7 mouse cellular contexts compared by ENCODE assay signal in the genomic region with DNA sequence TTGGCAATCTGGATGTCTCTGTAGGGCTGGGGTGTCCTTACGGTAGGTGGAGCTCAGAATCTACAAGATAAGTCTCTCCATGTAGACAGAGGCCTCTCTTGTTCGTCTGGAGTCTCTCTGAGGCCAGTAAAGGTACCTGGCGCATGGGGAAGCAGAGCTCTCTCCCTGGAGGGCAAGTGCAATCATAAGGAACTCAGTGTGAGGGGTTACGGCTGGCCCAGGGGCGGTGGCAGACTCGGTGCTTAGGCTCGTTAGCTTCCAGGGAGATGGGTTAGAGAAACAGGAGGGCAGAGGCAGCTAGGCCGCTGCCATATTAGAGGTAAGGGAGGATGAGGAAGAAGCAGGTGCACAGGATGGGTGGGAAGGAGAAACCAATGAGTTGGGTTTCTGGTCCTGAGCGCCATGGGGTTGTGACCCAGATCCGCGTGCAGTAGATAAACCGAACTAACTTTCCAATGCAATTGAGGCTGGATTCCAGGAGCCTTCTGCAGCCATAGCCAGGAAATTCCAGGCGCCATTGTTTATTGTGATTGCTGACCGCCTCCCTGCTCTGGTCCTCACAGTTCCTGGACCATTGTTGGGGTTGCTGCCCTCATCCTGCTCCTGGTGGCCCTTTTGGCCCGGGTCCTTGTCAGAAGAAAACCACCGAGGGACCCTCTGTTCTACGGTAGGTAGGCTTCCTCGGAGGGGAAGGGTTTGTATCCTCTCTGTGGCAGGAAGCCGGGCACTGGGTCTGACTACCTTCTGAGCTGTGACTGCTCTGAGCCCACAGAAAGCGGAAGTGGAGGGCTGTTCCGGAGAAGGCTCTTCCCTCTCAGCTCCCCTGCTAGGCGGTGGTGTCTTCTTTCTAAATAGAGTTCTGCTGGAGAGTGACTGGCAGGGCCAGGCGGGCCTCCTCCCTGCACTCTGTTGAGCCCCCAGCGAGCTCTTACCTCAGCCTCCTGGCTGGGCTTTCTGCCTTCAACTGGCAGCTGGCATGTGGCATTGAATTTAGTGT. TPM values are rescaled to one million over a fixed set of nuclear protein-coding genes. Genes with fewer than 3 reads are reported as not detected.
DNase-seq lines count a peak whose midpoint lies in the region; ATAC-seq and TF ChIP-seq lines count a peak whose summit lies in the region.

No protein-coding gene starts in this region.

- H3K27me3 ChIP-seq in heart, embryonic 12.5 days (replicated peaks): no peaks in the 10 kb centered on the region
- H3K27me3 ChIP-seq in liver, embryonic 14.5 days (ENCODE audit: control insufficient read depth, insufficient read depth, low read length): peaks cover 38% of the 10 kb centered on the region
- H3K27me3 ChIP-seq in spleen, adult 2 months (ENCODE audit: control insufficient read depth, insufficient read depth, low read length): no peaks in the 10 kb centered on the region

- peak overlapping the region; percentile 29 for H3K27ac ChIP-seq in heart, embryonic 12.5 days (ENCODE audit: poor library complexity, severe bottlenecking)
- no peak overlapping the region for H3K27ac ChIP-seq in liver, embryonic 14.5 days
- H3K27ac ChIP-seq in spleen, adult 2 months (ENCODE audit: insufficient read depth, low read length): peak overlapping the region; percentile 93

- WGBS in heart, embryonic 12.5 days: 59% methylated on average over 24 of the region's 24 CpGs
- WGBS in liver, embryonic 14.5 days (ENCODE audit: insufficient replicate concordance): 22% methylated on average over 24 of the region's 24 CpGs
- 20% methylated on average over 24 of the region's 24 CpGs for WGBS in spleen, adult 2 months

- TF ChIP-seq CTCF in liver, embryonic 14.5 days (IDR thresholded peaks at IDR 0.05; ENCODE audit: low read depth): no peak
- no peak for TF ChIP-seq CTCF in spleen, adult 2 months (IDR thresholded peaks at IDR 0.05; ENCODE audit: extremely low read depth, insufficient read depth, insufficient read length, insufficient replicate concordance)

- no peaks in the 10 kb centered on the region for H3K9me3 ChIP-seq in heart, embryonic 12.5 days (replicated peaks)
- H3K9me3 ChIP-seq in liver, embryonic 14.5 days (ENCODE audit: control insufficient read depth, low read length): no peaks in the 10 kb centered on the region

- 0 out of 2 replicates have a peak overlapping the region, but pooled peaks have one; percentile 5 for H3K4me2 ChIP-seq in heart, embryonic 12.5 days
- peak overlapping the region; percentile 33 for H3K4me2 ChIP-seq in liver, embryonic 14.5 days (ENCODE audit: low read depth)

- no peak for TF ChIP-seq EP300 in liver, embryonic 14.5 days (IDR thresholded peaks at IDR 0.05; ENCODE audit: low read depth)

- H3K36me3 ChIP-seq in heart, embryonic 12.5 days: peaks cover 22% of the 10 kb centered on the region
- no peaks in the 10 kb centered on the region for H3K36me3 ChIP-seq in liver, embryonic 14.5 days (replicated peaks; ENCODE audit: control insufficient read depth, insufficient read depth, low read depth)
- peaks cover 3% of the 10 kb centered on the region; the same call in 1 of the 2 replicates for H3K36me3 ChIP-seq in spleen, adult 2 months (ENCODE audit: control insufficient read depth, insufficient read depth, low read length)

- H3K9ac ChIP-seq in heart, embryonic 12.5 days: no peak overlapping the region
- no peak overlapping the region for H3K9ac ChIP-seq in liver, embryonic 14.5 days (replicated peaks)

- H3K4me3 ChIP-seq in heart, embryonic 12.5 days: no peak overlapping the region
- 0 out of 4 replicates have a peak overlapping the region, but pooled peaks of 1 of the 2 experiments have one; percentile 10 for H3K4me3 ChIP-seq in liver, embryonic 14.5 days (ENCODE audit: insufficient read depth in 1 of 2, low read depth in 2 of 2, low read length in 2 of 2)
- peak overlapping the region; percentile 44 for H3K4me3 ChIP-seq in spleen, adult 2 months (ENCODE audit: extremely low read depth, insufficient read depth, insufficient read length)

- ATAC-seq in heart, embryonic 12.5 days (ENCODE audit: insufficient number of reproducible peaks, low FRiP score): no peak
- ATAC-seq in liver, embryonic 14.5 days (ENCODE audit: insufficient read depth): no peak

- DNase-seq in CD4-positive helper T cell, adult 2 months (ENCODE audit: low read depth, low spot score): peak; percentile 72
- DNase-seq in T-cell, adult 2 months (ENCODE audit: low spot score): peak; percentile 84
- no peak for DNase-seq in liver, embryonic 14.5 days (ENCODE audit: low read depth in 3 of 3, low spot score in 3 of 3)
- peak; percentile 71 to 83 for DNase-seq in spleen, adult 2 months (ENCODE audit: low read depth in 1 of 2, low spot score in 2 of 2)
- no peak for DNase-seq in cerebellum, adult 9-11 months
- DNase-seq in adrenal gland, postnatal 36 days: no peak

- TF ChIP-seq POLR2A in spleen, adult 2 months (IDR thresholded peaks at IDR 0.05; ENCODE audit: low read depth, low read length): peak; percentile 32; the same call in 1 of the 2 replicates

- H3K4me1 ChIP-seq in heart, embryonic 12.5 days (replicated peaks): peaks cover 58% of the 10 kb centered on the region
- H3K4me1 ChIP-seq in liver, embryonic 14.5 days (replicated peaks; ENCODE audit: control insufficient read depth in 2 of 2, insufficient read depth in 2 of 2, low read length in 1 of 2): peaks cover 0 to 5% of the 10 kb centered on the region in 2 experiments; a peak in 2 of 4 replicates
- H3K4me1 ChIP-seq in spleen, adult 2 months (ENCODE audit: control insufficient read depth, insufficient read depth, insufficient read length): peaks cover 31% of the 10 kb centered on the region

RNA-seq across cellular contexts. Expression of a gene that starts 4.1 kb away (rescaled TPM):
- 25.0 and 26.8 TPM in 2 replicates for polyA plus RNA-seq in heart, embryonic 12.5 days (2016; fragmentation: Nextera tagmentation; extraction: Ambion mirVana)
- polyA plus RNA-seq in liver, embryonic 14.5 days (2012; rRNA removed): 8.9 and 9.4 TPM in 2 replicates
- polyA plus RNA-seq in liver, embryonic 14.5 days (2014; fragmentation: Nextera tagmentation; extraction: Ambion mirVana): 6.4 and 7.9 TPM in 2 replicates
- polyA plus RNA-seq in spleen, adult 2 months (2012; rRNA removed): 115 and 141 TPM in 2 replicates
- total RNA-seq in adrenal gland, postnatal 36 days (2021): 10 to 100 TPM; 10.5 to 18.3 TPM

RNA-seq across cellular contexts. Expression of a gene that starts 7.3 kb away (rescaled TPM):
- not detected in 2 replicates for polyA plus RNA-seq in heart, embryonic 12.5 days (2016; fragmentation: Nextera tagmentation; extraction: Ambion mirVana)
- not detected in 2 replicates for polyA plus RNA-seq in liver, embryonic 14.5 days (2012; rRNA removed)
- polyA plus RNA-seq in liver, embryonic 14.5 days (2014; fragmentation: Nextera tagmentation; extraction: Ambion mirVana): not detected in 2 replicates
- polyA plus RNA-seq in spleen, adult 2 months (2012; rRNA removed): not detected in 2 replicates
- total RNA-seq in adrenal gland, postnatal 36 days (2021): not detected

RNA-seq across cellular contexts. Expression of a gene that starts 33.7 kb away (rescaled TPM):
- polyA plus RNA-seq in heart, embryonic 12.5 days (2016; fragmentation: Nextera tagmentation; extraction: Ambion mirVana): 111 and 114 TPM in 2 replicates
- 8.8 and 15.3 TPM in 2 replicates for polyA plus RNA-seq in liver, embryonic 14.5 days (2012; rRNA removed)
- 29.1 and 29.8 TPM in 2 replicates for polyA plus RNA-seq in liver, embryonic 14.5 days (2014; fragmentation: Nextera tagmentation; extraction: Ambion mirVana)
- polyA plus RNA-seq in spleen, adult 2 months (2012; rRNA removed): 12.4 and 18.7 TPM in 2 replicates
- total RNA-seq in adrenal gland, postnatal 36 days (2021): 100 to 1,000 TPM; 115 to 123 TPM

Comparison
In these comparisons a context has a peak if more than half of its experiments do, and no peak if none do; other contexts are left out.
1. DNase-seq: peak in CD4-positive helper T cell, adult 2 months (single experiment), T-cell, adult 2 months (single experiment) and spleen, adult 2 months (2 of 2); none in liver, embryonic 14.5 days (0 of 3), cerebellum, adult 9-11 months (single experiment) and adrenal gland, postnatal 36 days (0 of 2).